Mouse (Mus musculus): ENCODE measurements around the gene Galnt7.

- TF ChIP-seq CTCF (IDR thresholded peaks at IDR 0.05; ENCODE audit: borderline replicate concordance, extremely low read depth, insufficient read depth, insufficient read length) (no peak), POLR2A (IDR thresholded peaks at IDR 0.05; ENCODE audit: borderline replicate concordance, extremely low read depth, insufficient read depth, insufficient read length, poor library complexity, severe bottlenecking) (no peak)
These were observed 114.2 kb downstream of the Galnt7 start for GRCm38 (mm10) chr8:57538601-57539000.

Measured in brain, embryonic 14.5 days (tissue).